Mouse (Mus musculus) stomach, embryonic 14.5 days (tissue): ENCODE data around the gene Pigm. TPM values are rescaled to one million over a fixed set of nuclear protein-coding genes. Genes with fewer than 3 reads are reported as not detected.

Source experiments
- ATAC-seq: fragments of 200-750 bp; cut with Nextera tagmentation; 2 replicates; pipeline ENCODE4 v1.8.0; 2017; ENCODE audit warnings: low read depth, moderate TSS enrichment; ENCODE audit not compliant: insufficient number of reproducible peaks, insufficient read depth, low FRiP score
- H3K27ac ChIP-seq: fragments of 300-500 bp; sonication (generic); 2 replicates; pipeline ENCODE4 v1.5.1; 2014; ENCODE audit warnings: mild to moderate bottlenecking, low read length, moderate library complexity, mixed read lengths
- H3K27me3 ChIP-seq: fragments of 300-500 bp; sonication (generic); 2 replicates; pipeline ENCODE4 v1.6.1; 2014; ENCODE audit warnings: low read length, control low read depth, mixed read lengths; ENCODE audit not compliant: control insufficient read depth, insufficient read depth
- H3K36me3 ChIP-seq: fragments of 300-500 bp; sonication (generic); 2 replicates; pipeline ENCODE4 v1.6.1; 2014; ENCODE audit warnings: mild to moderate bottlenecking, control low read depth, low read length, moderate library complexity, mixed read lengths; ENCODE audit not compliant: control insufficient read depth, insufficient read depth
- H3K4me1 ChIP-seq: fragments of 300-500 bp; sonication (generic); 2 replicates; pipeline ENCODE4 v1.6.1; 2014; ENCODE audit warnings: low read length, control low read depth, mixed read lengths; ENCODE audit not compliant: control insufficient read depth, insufficient read depth
- H3K4me2 ChIP-seq: fragments of 300-500 bp; sonication (generic); replicated peaks from 2 replicates; pipeline ENCODE4 v1.6.1; 2014; ENCODE audit warnings: low read depth, low read length, control low read depth
- H3K4me3 ChIP-seq: fragments of 300-500 bp; sonication (generic); 2 replicates; pipeline ENCODE4 v1.5.1; 2014; ENCODE audit warnings: low read depth, low read length, control low read depth
- H3K9ac ChIP-seq: fragments of 300-500 bp; sonication (generic); replicated peaks from 2 replicates; pipeline ENCODE4 v1.6.1; 2014; ENCODE audit warnings: low read depth, mild to moderate bottlenecking, control low read depth, low read length, moderate library complexity, mixed read lengths
- H3K9me3 ChIP-seq: fragments of 300-500 bp; sonication (generic); 2 replicates; pipeline ENCODE4 v1.6.1; 2016; ENCODE audit warnings: low read depth, low read length, control low read depth; ENCODE audit not compliant: control insufficient read depth
- WGBS: fragments of 180-500 bp; shearing (Covaris S2); extraction: QIAGEN DNeasy Blood & Tissue Kit; methylation state at CpG from one replicate; pipeline ENCODE4 v1.1.7; 2014; 5-methylcytosine and 5-hydroxymethylcytosine counted together
- polyA plus RNA-seq: library from polyadenylated mRNA; unstranded; fragments of >200 nt; fragmentation: Nextera tagmentation; extraction: Ambion mirVana; gene quantifications from 2 replicates; pipeline ENCODE4 v1.2.1, GENCODE M21; 2014

Gene Pigm
- 9.7 and 10.5 TPM in 2 replicates for polyA plus RNA-seq

DNA sequence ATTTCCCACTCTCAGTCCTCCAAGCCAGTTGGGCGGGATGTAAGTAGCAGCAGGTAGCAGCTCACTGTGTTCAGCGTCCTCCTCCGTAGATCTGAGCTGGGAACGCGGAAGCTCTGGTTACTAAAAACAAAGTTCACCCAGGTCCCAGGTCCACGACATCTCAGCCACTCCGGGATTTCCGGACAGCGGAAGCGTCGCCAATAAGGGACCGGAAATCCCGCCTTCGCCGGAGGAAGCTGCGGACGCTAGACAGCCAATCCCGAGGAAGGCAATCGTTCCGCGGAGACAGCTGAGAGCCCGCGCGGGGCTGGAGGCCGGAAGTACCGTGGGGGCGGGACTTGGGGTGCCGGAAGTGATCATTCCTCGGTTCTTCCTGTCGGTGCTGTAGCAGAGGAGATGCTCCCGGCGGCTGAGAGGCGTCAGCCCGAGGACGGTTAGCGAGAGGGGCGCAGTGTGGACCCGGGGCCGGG lies at the start of gene Pigm:
Pigm (plus strand) TSS at position 349 of the 470 bp plus-strand sequence.
- Histone ChIP-seq H3K27ac (peak within 1 kb of the TSS; percentile 63), H3K4me3 (peak within 1 kb of the TSS; percentile 88), H3K27me3 (no peaks in the 10 kb centered on the region), H3K9ac (peak within 1 kb of the TSS; percentile 78), H3K4me1 (peaks cover 18% of the 10 kb centered on the region), H3K4me2 (peak within 1 kb of the TSS; percentile 97), H3K9me3 (no peaks in the 10 kb centered on the region), H3K36me3 (peaks cover 4% of the 10 kb centered on the region; the same call in 1 of the 2 replicates)
- peak; percentile 98 for ATAC-seq
- WGBS = 0% methylated on average over 39 of the region's 39 CpGs

- Histone ChIP-seq H3K9me3 (no peaks in the 10 kb centered on the region), H3K9ac (no peak overlapping the region), H3K27ac (no peak overlapping the region), H3K4me2 (peak overlapping the region; percentile 64), H3K4me1 (peaks cover 3% of the 10 kb centered on the region; the same call in 1 of the 2 replicates), H3K27me3 (peaks cover 30% of the 10 kb centered on the region), H3K36me3 (no peaks in the 10 kb centered on the region), H3K4me3 (peak overlapping the region; percentile 39)
- 55% methylated on average over 11 of the region's 11 CpGs for WGBS
- no peak for ATAC-seq
Measured at GRCm38 (mm10) chr1:172326684-172327083, 49.7 kb upstream of the Pigm start.

GRCm38 (mm10) chr1:172327206-172328001 lies 48.9 kb upstream of the Pigm start:
- no peak overlapping the region for H3K4me3 ChIP-seq
- H3K9ac ChIP-seq = no peak overlapping the region
- WGBS = 84% methylated on average over 16 of the region's 16 CpGs
- no peak overlapping the region for H3K4me2 ChIP-seq
- H3K9me3 ChIP-seq = no peaks in the 10 kb centered on the region
- H3K36me3 ChIP-seq = no peaks in the 10 kb centered on the region
- H3K27ac ChIP-seq = no peak overlapping the region
- H3K27me3 ChIP-seq = peaks cover 30% of the 10 kb centered on the region
- H3K4me1 ChIP-seq = peaks cover 3% of the 10 kb centered on the region; the same call in 1 of the 2 replicates
- no peak for ATAC-seq

DNA sequence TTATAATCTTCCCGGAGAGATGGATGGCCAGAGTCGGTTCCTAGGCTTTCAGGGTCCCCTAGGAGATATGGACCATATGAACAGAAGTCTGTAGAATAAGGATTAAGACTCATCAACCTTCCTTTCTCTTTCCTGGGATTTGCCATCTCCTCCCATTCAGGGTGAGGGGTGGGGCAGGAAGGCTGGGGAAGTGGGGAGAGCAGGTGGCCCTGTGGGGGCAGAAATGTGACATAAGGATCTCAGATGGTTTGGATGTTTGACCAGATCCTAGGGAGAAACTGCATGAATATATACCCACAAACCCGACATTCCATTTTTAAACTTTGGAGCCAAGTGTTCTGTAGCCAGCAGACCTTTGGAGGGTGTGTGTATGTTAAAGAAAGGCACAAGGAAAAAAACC lies 48.3 kb upstream of the Pigm start:
- no peak overlapping the region for H3K9ac ChIP-seq
- ATAC-seq = no peak
- peaks cover 30% of the 10 kb centered on the region for H3K27me3 ChIP-seq
- 69% methylated on average over 3 of the region's 3 CpGs for WGBS
- peaks cover 3% of the 10 kb centered on the region; the same call in 1 of the 2 replicates for H3K4me1 ChIP-seq
- no peak overlapping the region for H3K4me3 ChIP-seq
- no peak overlapping the region for H3K27ac ChIP-seq
- no peaks in the 10 kb centered on the region for H3K36me3 ChIP-seq
- no peak overlapping the region for H3K4me2 ChIP-seq
- no peaks in the 10 kb centered on the region for H3K9me3 ChIP-seq

GRCm38 (mm10) chr1:172328461-172328860 lies 47.9 kb upstream of the Pigm start:
- no peak overlapping the region for H3K4me3 ChIP-seq
- WGBS = 71% methylated on average over 7 of the region's 7 CpGs
- H3K4me1 ChIP-seq = peaks cover 3% of the 10 kb centered on the region; the same call in 1 of the 2 replicates
- no peak for ATAC-seq
- H3K27ac ChIP-seq = no peak overlapping the region
- H3K9ac ChIP-seq = no peak overlapping the region
- no peaks in the 10 kb centered on the region for H3K9me3 ChIP-seq
- H3K36me3 ChIP-seq = no peaks in the 10 kb centered on the region
- no peak overlapping the region for H3K4me2 ChIP-seq
- peaks cover 30% of the 10 kb centered on the region for H3K27me3 ChIP-seq

- no peak for ATAC-seq
- Histone ChIP-seq H3K4me2 (no peak within 1 kb of the TSS), H3K36me3 (no peaks in the 10 kb centered on the region), H3K27me3 (peaks cover 30% of the 10 kb centered on the region), H3K4me3 (no peak within 1 kb of the TSS), H3K4me1 (peaks cover 3% of the 10 kb centered on the region; the same call in 1 of the 2 replicates), H3K9me3 (no peaks in the 10 kb centered on the region), H3K27ac (no peak within 1 kb of the TSS), H3K9ac (no peak within 1 kb of the TSS)
- 34% methylated on average over 9 of the region's 9 CpGs for WGBS
Measured at GRCm38 (mm10) chr1:172329131-172329530, 47.2 kb upstream of the Pigm start, which contains the start of gene Kcnj9. Gene Kcnj9, minus strand, starts transcription at chr1:172329318.

GRCm38 (mm10) chr1:172329616-172330015 lies 46.7 kb upstream of the Pigm start:
- Histone ChIP-seq H3K27me3 (peaks cover 30% of the 10 kb centered on the region), H3K4me1 (peaks cover 3% of the 10 kb centered on the region; the same call in 1 of the 2 replicates), H3K9ac (no peak overlapping the region), H3K4me3 (no peak overlapping the region), H3K4me2 (no peak overlapping the region), H3K36me3 (no peaks in the 10 kb centered on the region), H3K27ac (no peak overlapping the region), H3K9me3 (no peaks in the 10 kb centered on the region)
- WGBS = 74% methylated on average over 6 of the region's 6 CpGs
- no peak for ATAC-seq

DNA sequence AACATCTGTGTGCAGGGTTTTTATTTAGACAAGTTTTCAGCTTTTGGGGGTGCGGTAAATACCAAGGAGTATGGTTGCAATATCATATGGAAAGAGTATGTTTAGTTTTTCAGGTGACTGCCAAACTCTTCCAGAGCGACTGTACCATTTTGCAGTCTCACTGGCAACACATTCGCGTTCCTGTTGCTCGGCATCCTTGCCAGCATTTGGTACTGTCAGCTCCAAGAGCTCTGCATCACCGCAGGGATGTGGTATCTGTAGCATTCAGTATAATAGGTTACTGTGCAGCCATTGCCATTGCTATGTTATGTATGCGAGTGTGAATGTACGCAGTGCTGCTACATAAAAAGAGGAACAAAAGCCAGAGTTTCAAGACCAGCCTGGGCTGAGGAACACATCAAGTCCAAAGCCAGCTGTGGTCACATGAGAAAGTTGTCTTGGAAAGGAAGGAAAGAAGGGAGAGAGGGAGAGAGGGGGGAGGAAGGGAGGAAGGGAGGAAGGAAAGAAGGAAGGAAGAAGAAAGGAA lies 44.9 kb upstream of the Pigm start:
- H3K27me3 ChIP-seq = peaks cover 23% of the 10 kb centered on the region
- H3K4me1 ChIP-seq = no peaks in the 10 kb centered on the region
- no peaks in the 10 kb centered on the region for H3K9me3 ChIP-seq
- H3K36me3 ChIP-seq = no peaks in the 10 kb centered on the region
- 71% methylated on average over 8 of the region's 8 CpGs for WGBS
- ATAC-seq = no peak
- no peak overlapping the region for H3K9ac ChIP-seq
- no peak overlapping the region for H3K4me3 ChIP-seq
- no peak overlapping the region for H3K4me2 ChIP-seq
- H3K27ac ChIP-seq = no peak overlapping the region
